Mouse (Mus musculus): ENCODE measurements around the gene Col4a1. TPM values are rescaled to one million over a fixed set of nuclear protein-coding genes. Genes with fewer than 3 reads are reported as not detected.

Col4a1 gene
- 100 to 1,000 TPM; 142 TPM for total RNA-seq (2021)

GRCm38 (mm10) chr8:11312349-11313175 is at the start of gene Col4a1, which contains the start of gene Col4a2:
Gene Col4a1 (minus strand): TSS chr8:11312826.
Gene Col4a2 (plus strand): TSS chr8:11312805.
- intact Hi-C loops (cut with DNase I) = loop anchor here (5.0 kb wide), 1 partner anchor 60 kb away; no protein-coding TSS in a partner anchor
- DNase-seq = peak; percentile 47

GRCm38 (mm10) chr8:11361546-11362277 is 49.1 kb upstream of the Col4a1 start:
- intact Hi-C loops (cut with DNase I) = no loop called here
- no peak for DNase-seq

- intact Hi-C loops (cut with DNase I) = no loop called here
- no peak for DNase-seq
These were observed 47.2 kb upstream of the Col4a1 start for GRCm38 (mm10) chr8:11359846-11360245.

- intact Hi-C loops (cut with DNase I) = no loop called here
- no peak for DNase-seq
These were observed 45.4 kb upstream of the Col4a1 start for GRCm38 (mm10) chr8:11357921-11358436.

- intact Hi-C loops (cut with DNase I) = no loop called here
- DNase-seq = no peak
These were observed 44.1 kb upstream of the Col4a1 start for GRCm38 (mm10) chr8:11356776-11357175.

GRCm38 (mm10) chr8:11355900-11356299 is 43.3 kb upstream of the Col4a1 start:
- no peak for DNase-seq
- intact Hi-C loops (cut with DNase I) = no loop called here

GRCm38 (mm10) chr8:11354800-11355451 is 42.3 kb upstream of the Col4a1 start:
- intact Hi-C loops (cut with DNase I) = no loop called here
- no peak for DNase-seq

GRCm38 (mm10) chr8:11352514-11352913 is 39.9 kb upstream of the Col4a1 start:
- intact Hi-C loops (cut with DNase I) = no loop called here
- DNase-seq = no peak

GRCm38 (mm10) chr8:11351355-11351754 is 38.7 kb upstream of the Col4a1 start:
- no peak for DNase-seq
- intact Hi-C loops (cut with DNase I) = no loop called here

- no peak for DNase-seq
- intact Hi-C loops (cut with DNase I) = no loop called here
These were observed 36.0 kb upstream of the Col4a1 start for GRCm38 (mm10) chr8:11348622-11349021.

- no peak for DNase-seq
- intact Hi-C loops (cut with DNase I) = no loop called here
These were observed 35.1 kb upstream of the Col4a1 start for GRCm38 (mm10) chr8:11347699-11348098.

- intact Hi-C loops (cut with DNase I) = no loop called here
- DNase-seq = no peak
These were observed 33.6 kb upstream of the Col4a1 start for GRCm38 (mm10) chr8:11346225-11346624.

- intact Hi-C loops (cut with DNase I) = no loop called here
- no peak for DNase-seq
These were observed 31.8 kb upstream of the Col4a1 start for GRCm38 (mm10) chr8:11344459-11344858.

GRCm38 (mm10) chr8:11341111-11341566 is 28.5 kb upstream of the Col4a1 start:
- intact Hi-C loops (cut with DNase I) = no loop called here
- no peak for DNase-seq

GRCm38 (mm10) chr8:11340310-11341110 is 27.9 kb upstream of the Col4a1 start:
- intact Hi-C loops (cut with DNase I) = no loop called here
- no peak for DNase-seq

- intact Hi-C loops (cut with DNase I) = no loop called here
- no peak for DNase-seq
These were observed 25.9 kb upstream of the Col4a1 start for GRCm38 (mm10) chr8:11338507-11338906.

- intact Hi-C loops (cut with DNase I) = no loop called here
- no peak for DNase-seq
These were observed 25.0 kb upstream of the Col4a1 start for GRCm38 (mm10) chr8:11337642-11338041.

- peak; percentile 64 for DNase-seq
- intact Hi-C loops (cut with DNase I) = no loop called here
These were observed 23.7 kb upstream of the Col4a1 start for GRCm38 (mm10) chr8:11336346-11336745.

GRCm38 (mm10) chr8:11335238-11335637 is 22.6 kb upstream of the Col4a1 start:
- DNase-seq = no peak
- intact Hi-C loops (cut with DNase I) = no loop called here

- intact Hi-C loops (cut with DNase I) = no loop called here
- no peak for DNase-seq
These were observed 21.9 kb upstream of the Col4a1 start for GRCm38 (mm10) chr8:11334493-11334892.
